Mouse (Mus musculus): ENCODE measurements at regions not wholly inside any gene's neighbourhood (a gene's known extent, or its start where the extent isn't known, plus 50 kb on each side); places are given as distances from the start of the nearest gene placed in this dataset.

DNA sequence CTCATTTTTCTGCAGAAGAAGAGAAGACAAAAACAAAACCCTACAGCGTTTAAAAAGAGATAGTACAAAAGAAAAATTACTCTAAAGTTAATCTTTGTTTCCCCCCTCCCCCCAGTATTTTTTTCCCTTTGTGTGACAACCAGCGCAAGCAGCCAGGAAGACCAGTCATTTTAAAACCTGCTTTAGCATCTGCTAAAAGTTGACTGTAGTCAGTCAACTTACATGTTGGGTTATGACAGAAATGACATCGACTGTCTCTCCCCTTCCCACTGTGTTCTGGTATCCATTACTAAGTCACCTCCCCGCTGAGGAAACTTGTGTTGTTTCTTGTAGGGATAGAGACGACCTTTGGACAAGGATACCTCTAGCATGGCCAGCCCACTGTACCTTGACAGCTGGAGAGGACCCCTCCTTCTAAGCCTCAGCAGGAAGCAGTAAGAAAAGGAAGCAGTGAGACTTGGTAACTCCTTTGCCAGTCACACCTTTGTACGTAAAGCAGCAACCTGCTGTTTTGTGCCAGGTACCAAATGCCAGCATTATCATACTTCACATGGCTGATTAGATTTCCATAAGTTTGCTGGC is 1384.9 kb downstream of the Gsdmc2 start:
- no peak for TF ChIP-seq EP300 (IDR thresholded peaks at IDR 0.05; ENCODE audit: insufficient read depth, low read depth, low read length)
- TF ChIP-seq CTCF (IDR thresholded peaks at IDR 0.05) = no peak
- no peak for TF ChIP-seq POLR2A (IDR thresholded peaks at IDR 0.05; ENCODE audit: insufficient read depth, low read depth, low read length)

All from heart, adult 2 months (tissue).